Mouse (Mus musculus) right cerebral cortex, postnatal 36 days (tissue): Measurements from ENCODE around the gene Gm49322.

ENCODE experiments used
- DNase-seq, 2 experiments: peaks; one replicate each; pipeline ENCODE4 v3.0.0; 2022; ENCODE audit warnings: low spot score in 2 of 2, mixed read lengths in 1 of 2

Gene Gm49322

GRCm38 (mm10) chr10:80584045-80584488, 21.8 kb upstream of the Gm49322 start:
- no peak for DNase-seq

DNA sequence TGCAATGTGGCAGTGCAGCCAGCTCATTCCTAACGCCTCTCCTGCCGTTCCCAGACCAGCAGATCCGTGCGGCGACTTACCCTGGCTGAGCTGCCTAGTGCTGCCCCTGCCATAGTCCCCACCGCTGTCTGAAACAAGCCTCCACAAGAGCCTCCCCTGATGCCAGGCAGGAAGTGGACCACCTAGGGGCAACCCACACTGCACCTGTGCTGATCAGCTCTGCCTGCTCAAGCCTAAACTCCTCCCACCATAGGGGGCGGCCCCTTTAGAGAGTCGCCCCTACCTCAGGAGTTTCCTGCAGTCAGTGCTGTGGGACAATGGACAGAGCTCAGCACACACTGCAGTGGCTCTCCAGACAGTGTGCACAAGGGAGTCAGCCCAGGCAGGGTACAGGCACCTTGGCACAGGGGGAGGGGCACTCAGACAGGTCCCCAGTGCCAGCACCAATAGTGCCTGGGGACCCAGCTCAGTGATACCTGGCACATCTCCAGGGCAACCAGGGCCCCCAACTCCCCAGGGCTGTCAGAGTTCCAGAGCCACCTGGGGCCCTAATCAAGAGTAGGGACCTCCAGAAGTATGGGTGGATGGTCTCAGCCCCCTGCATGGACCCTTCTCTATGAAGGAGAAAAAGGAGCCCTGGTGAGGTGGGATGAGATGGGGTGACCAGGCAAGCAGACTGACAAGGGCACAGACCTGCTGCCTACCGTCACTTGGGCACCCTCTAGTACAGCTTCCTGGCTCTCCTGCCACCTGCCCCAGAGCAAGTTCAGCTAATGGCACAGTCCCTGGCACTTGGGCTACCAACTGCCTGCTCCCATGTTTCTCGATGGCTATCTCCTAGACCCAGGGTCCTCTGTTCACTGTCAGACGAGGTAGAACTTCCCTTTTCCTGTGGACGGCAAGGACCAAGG, 20.9 kb upstream of the Gm49322 start:
- no peak for DNase-seq

DNA sequence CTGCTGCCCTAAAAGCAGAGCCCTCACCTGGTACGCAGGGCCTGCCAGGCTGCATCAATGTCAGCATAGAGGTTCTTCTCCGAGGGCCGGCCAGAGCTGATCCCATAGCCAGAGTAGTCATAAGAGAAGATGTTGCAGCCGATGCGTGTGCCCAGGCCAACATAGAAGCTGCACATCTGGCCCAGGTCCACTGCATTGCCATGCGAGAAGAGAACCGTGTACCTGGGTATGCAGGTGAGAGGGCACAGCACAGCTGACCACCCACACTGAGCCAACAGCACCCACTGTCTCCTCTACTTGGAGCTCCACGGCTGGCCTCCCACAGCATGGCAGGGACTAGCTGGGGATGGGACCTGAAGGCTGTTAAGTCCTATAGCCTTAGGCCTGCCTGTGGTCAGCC, 20.2 kb upstream of the Gm49322 start:
- DNase-seq: no peak

GRCm38 (mm10) chr10:80586407-80587304, 19.2 kb upstream of the Gm49322 start:
- DNase-seq: no peak

DNA sequence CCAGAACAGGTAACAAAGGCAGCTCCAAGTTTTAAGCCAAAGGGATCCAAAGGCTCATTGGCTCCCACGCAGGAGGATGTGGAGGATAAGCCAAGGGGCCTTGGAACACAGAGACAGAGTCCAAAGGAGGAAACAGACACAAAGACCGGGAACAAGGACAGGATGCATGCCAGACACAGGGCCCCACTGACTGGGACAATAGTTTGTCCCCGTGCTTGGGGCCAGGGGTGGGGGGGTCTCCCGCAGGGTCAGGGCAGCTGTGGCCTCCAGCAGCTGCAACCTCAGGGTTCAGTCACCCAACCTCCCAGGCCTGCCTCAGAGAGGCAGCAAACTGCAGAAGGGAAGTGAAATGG, 18.5 kb upstream of the Gm49322 start:
- no peak for DNase-seq

- DNase-seq: no peak
Observed at GRCm38 (mm10) chr10:80589127-80589878, 16.5 kb upstream of the Gm49322 start.

DNA sequence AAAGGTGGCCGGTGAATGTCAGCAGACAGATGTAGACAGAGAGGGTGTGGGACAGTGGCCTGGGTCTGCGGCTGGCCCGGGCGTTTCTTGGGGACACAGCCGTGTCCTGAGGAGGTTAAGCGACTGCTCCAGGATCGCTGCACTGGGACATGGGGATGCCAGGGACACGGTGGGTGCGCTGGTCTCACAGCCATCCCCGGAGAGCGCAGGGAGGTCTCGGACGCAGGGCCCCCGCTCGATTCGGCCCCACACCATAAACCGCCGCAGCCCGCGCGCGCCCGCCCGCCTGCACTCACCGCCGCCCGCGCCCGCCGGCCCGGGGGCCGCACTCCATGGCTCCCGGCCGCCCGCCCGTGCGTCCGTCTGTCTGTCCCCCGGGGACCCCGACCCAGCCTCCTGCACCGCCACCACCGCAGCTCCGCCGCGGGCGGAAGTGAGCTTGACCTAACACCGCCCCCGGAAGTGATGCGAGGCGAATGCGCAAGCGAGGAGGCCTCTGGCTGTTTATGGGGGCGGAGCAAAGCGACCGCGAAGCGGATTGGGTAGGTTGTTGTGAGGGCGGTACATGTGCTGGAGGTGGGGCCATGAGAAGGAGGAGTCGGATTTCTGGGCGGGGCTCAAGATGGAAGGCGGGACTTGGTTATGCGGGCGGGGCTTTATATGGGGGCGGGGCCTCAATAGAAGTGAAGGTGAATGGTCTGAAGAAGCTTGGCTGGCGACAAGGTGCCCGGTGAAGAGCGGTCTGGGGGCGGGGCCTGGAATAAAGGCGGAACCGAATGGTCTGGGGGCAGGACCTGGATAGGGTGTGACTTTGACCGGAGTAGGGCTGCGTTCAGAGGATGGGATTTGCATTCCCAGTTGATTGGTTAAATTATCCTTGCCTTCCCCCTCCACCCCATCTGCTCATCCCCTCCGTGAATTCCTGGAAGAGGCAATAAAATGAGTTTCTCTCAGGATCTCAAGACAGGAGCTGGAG, 15.7 kb upstream of the Gm49322 start, which contains the start of gene Abhd17a:
Gene Abhd17a, minus strand, starts transcription at position 463 of the 976 bp plus-strand sequence.
- DNase-seq: peak; percentile 88 to 93

DNA sequence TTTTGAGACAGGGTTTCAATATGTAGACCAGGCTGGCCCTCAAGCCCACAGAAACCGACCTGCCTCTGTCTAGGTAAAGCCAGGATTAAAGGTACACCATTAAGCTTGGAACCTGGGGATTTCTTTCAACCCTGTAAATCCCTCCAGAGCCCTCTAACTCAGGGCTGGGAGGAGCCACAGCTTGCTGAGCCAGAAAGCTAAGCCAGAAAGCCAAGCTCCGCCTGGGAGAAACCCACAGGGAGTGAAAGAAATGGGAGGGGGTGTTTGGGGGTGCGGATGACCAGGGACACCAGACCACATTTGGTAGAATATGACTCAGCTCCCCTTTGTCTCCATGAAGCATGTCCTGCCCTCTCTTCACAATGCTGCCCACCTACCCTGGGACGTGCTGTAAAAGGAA, 9.5 kb upstream of the Gm49322 start:
- DNase-seq: no peak

- DNase-seq: peak; percentile 93 to 95
Observed at GRCm38 (mm10) chr10:80602698-80603325, 3.0 kb upstream of the Gm49322 start, which contains the start of the genes Scamp4 and Adat3. TSS of gene Scamp4 (plus strand) at chr10:80602872. TSS of gene Adat3 (plus strand) at chr10:80602880.

DNA sequence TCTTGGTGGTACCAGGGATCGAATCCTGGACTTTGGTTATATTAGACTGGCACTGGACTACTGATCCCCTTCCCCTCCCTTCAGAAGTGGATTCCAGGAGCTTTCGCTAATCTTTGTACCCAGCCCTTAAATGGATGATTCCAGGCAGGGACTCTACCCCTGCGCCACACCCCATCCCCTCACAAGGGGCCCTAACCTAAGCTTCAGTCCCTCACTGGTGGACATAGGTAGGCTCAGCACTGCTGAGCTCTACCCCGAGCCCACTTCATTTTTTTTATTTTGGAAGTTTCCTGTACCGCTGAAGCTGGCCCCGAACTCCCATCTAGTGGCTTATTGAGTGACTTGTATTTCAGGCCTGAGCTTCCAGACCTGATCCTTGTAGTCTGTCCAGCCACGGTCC, 2.5 kb upstream of the Gm49322 start:
- no peak for DNase-seq

DNA sequence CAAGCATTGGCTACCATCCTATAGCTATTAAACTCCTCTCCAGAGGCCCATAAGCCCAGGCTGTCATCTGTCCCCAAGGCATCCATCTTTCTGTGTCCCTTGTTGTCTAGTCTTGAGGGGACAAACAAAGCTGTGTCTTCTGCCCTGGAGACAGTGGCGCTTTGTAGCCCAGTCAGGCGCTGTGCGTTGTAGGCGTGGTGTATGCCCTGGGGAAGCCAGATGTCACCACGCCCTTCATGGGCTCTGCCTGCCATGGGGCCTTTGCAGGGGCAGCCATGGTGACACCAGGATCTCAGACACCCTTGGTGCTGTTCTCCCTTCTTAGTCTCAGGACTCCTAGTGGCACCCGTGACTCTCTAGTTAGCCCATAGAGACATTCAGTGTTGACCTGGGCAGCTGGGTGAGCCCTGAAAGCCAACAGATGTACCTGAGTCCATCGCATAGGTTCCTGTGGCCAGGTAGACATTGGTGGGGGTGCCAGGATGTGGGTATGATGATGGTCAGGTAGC, 1.8 kb upstream of the Gm49322 start:
- no peak for DNase-seq

DNA sequence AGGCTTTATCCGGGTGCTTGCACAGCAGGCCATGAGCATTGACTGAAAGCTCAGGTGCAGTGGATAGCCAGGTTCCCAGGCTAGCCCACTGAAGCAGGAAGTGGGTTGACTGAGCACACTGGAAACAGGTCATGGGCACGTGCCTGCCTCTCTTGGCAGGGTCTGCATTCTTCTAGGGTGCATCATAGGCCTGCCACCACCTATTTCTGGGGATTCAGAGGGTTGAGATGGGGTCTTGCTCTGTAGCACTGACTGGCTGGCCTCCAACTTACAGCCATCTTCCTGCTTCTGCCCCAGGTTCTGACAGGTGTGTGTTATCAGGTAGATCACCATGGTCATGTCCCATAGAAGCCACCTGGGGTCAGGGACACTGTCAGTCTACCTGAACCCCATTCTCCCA, 833 bp upstream of the Gm49322 start:
- DNase-seq: no peak

DNA sequence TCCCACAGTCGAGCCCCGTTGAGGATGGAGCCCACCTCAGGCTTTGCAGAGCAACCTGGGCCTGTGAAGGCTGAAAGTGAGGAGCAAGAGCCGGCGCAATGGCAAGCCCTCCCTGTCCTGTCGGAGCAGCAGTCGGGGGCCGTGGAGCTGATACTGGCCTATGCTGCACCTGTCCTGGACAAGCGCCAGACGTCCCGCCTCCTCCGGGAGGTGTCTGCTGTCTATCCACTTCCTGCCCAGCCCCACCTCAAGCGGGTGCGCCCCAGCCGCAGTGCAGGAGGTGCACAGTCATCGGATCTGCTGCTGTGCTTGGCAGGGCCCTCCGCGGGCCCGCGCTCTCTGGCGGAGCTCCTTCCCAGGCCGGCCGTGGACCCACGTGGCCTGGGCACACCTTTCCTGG, 485 bp downstream of the Gm49322 start:
- no peak for DNase-seq

- no peak for DNase-seq
Observed at GRCm38 (mm10) chr10:80606737-80607350, 1.0 kb downstream of the Gm49322 start.

DNA sequence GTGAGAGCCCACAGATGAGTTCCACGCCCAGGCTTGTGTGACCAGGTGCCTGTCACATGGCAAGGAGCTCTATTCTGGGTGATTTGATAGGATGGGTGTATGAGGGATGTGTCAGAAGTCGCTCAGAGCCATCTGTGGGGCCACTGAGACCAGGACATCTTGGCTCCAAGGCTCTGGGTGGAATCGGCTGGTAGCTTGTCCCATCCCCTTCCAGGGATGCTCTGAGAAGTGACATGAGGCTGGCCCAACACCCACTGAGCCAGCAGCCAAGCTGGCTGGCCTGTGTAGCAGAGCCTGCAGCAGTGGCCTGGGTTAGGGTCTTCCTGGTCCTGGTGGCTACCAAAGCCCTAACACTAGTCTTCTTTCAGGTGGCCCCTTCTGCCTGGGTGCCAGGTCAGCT, 2.6 kb downstream of the Gm49322 start:
- DNase-seq: no peak

DNA sequence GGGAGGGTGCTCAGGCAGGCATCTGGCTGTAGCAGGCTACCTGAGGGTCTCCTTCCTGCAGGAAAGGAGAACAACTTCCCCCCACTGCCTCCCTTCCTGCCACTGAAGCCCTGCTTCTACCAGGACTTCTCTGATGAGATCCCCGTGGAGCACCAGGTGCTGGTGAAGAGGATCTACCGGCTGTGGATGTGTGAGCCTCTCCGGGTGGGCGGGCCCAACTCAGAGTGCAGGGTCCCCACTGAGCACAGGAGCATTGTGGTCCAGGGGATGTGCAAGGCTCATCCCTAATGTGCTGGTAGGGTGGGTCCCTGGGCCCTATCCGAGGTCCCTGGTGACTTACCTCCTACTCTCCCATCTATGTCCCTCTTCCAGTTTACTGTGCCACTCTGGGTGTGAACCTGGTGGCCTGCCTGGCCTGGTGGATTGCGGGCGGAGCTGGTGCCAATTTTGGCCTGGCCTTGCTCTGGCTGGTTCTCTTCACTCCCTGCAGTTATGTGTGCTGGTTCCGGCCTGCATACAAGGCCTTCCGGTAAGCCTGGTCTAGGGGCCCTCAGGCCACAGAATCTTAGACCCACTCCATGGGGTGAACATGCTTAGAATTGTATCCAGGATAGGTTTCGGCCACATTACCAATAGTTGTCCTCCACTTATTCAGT, 3.6 kb downstream of the Gm49322 start:
- no peak for DNase-seq

DNA sequence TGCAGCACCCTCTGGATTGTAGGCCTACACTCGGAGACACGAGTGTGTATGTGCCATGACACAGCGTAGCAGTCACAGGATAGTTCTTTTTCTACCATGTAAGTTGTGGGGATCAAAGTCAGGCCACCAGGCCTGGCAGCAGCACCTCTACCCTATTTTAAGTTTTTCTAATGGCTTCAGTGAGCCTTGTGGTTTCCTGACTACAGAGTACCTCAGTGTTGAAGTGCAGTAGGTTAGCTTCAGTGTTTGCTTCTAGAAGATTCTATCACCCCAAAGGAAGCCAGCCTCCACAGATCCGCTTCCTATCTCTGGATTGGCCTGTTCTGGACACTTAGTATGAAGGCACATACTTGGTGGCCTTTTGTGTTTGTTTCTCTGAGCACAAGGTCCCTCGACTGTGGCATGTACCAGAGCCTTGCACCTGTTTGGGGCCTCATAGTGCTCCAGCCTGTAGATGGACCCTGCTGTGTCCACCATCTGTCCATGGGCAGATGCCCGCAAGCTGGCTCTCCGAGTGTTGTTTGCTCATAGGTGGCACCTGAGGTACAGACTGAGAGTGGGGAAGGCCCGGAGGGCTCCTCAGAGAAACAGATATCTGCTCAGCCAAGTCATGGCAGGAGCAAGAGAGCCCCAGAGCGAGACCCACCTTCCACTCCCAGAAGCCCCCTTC, 4.4 kb downstream of the Gm49322 start:
- DNase-seq: no peak

DNA sequence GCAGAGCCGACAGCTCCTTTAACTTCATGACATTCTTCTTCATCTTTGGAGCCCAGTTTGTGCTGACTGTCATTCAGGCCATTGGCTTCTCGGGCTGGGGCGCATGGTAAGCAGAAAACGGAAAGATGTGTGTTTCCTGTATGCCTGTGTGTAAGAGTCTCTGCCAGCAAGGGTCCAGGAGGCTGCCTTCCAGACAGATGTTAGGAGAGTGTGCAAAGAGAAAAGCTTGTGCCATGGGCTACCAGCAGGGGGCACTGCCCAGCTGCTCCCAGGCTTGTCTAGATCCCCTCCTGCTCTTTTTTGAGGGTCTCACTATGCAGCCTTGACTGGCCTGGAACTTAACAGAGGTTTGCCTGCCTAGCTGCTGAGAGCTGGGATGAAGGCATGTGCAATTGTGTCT, 5.2 kb downstream of the Gm49322 start:
- DNase-seq: no peak
